Mouse (Mus musculus) embryonic facial prominence, embryonic 14.5 days (tissue): ENCODE data around the gene Sos1. TPM values are rescaled to one million over a fixed set of nuclear protein-coding genes. Genes with fewer than 3 reads are reported as not detected.
A peak's percentile ranks its signal among the peaks of the same experiment; 100 is the strongest.
"Not testable (repeated sequence)": the region's sequence is repeated elsewhere in the genome, so short reads cannot be mapped to it uniquely, and the experiment has no call there.

Source experiments
- ATAC-seq: fragments of 200-750 bp; cut with Nextera tagmentation; 2 replicates; pipeline ENCODE4 v1.8.0; 2017; ENCODE audit warnings: low read depth, moderate number of reproducible peaks, moderate TSS enrichment
- DNase-seq: peaks from one replicate; pipeline ENCODE4 v3.0.0-alpha.2; 2015; ENCODE audit warnings: low spot score
- H3K27ac ChIP-seq: fragments of 300-500 bp; sonication (generic); replicated peaks from 2 replicates; pipeline ENCODE4 v1.5.1; 2014; ENCODE audit warnings: low read depth, mild to moderate bottlenecking, low read length, moderate library complexity
- H3K27me3 ChIP-seq: fragments of 300-500 bp; sonication (generic); replicated peaks from 2 replicates; pipeline ENCODE4 v1.6.1; 2014; ENCODE audit warnings: low read length; ENCODE audit not compliant: control insufficient read depth, insufficient read depth
- H3K36me3 ChIP-seq: fragments of 300-500 bp; sonication (generic); 2 replicates; pipeline ENCODE4 v1.6.1; 2014; ENCODE audit warnings: low read length, mixed read lengths; ENCODE audit not compliant: control insufficient read depth, insufficient read depth
- H3K4me1 ChIP-seq: fragments of 300-500 bp; sonication (generic); 2 replicates; pipeline ENCODE4 v1.6.1; 2014; ENCODE audit warnings: antibody characterized with exemption, low read length; ENCODE audit not compliant: control insufficient read depth, insufficient read depth
- H3K4me2 ChIP-seq: fragments of 300-500 bp; sonication (generic); 2 replicates; pipeline ENCODE4 v1.6.1; 2014; ENCODE audit warnings: low read depth, mild to moderate bottlenecking, low read length, moderate library complexity, mixed read lengths
- H3K4me3 ChIP-seq: fragments of 300-500 bp; sonication (generic); 2 replicates; pipeline ENCODE4 v1.5.1; 2014; ENCODE audit warnings: low read depth, mild to moderate bottlenecking, low read length
- H3K9ac ChIP-seq: fragments of 300-500 bp; sonication (generic); 2 replicates; pipeline ENCODE4 v1.6.1; 2014; ENCODE audit warnings: low read depth, mild to moderate bottlenecking, low read length, moderate library complexity, mixed read lengths
- H3K9me3 ChIP-seq: fragments of 300-500 bp; sonication (generic); 2 replicates; pipeline ENCODE4 v1.6.1; 2016; ENCODE audit warnings: low read length; ENCODE audit not compliant: control insufficient read depth
- WGBS: fragments of 180-500 bp; shearing (Covaris S2); extraction: QIAGEN DNeasy Blood & Tissue Kit; methylation state at CpG from one replicate; pipeline ENCODE4 v1.1.7; 2014; 5-methylcytosine and 5-hydroxymethylcytosine counted together
- polyA plus RNA-seq: library from polyadenylated mRNA; unstranded; fragments of >200 nt; fragmentation: Nextera tagmentation; extraction: Ambion mirVana; gene quantifications from 2 replicates; pipeline ENCODE4 v1.2.1, GENCODE M21; 2014

Gene Sos1
- polyA plus RNA-seq, 1 experiment from 2014 or later, result 8.3 TPM

DNA sequence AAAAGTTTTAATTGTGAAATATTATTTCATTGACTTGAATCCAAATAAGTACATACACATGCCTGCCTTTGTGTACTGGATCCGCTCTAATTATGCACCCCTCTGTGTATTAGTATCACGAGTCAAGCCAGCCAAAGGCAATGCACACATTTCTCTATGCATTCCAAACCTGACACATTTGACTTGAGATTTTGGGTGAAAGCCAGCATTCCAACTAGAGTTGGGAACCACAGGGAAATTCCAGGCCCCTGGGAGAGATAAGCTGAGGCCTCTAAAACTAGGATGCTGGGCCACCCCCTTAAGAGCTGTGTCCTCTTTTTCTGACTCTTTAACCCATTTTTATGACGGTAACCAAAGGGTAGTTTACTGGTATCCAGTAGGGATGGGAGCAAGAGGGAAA, 8.7 kb upstream of the Sos1 start:
- Histone ChIP-seq H3K27me3 (no peaks in the 10 kb centered on the region), H3K36me3 (no peaks in the 10 kb centered on the region), H3K4me2 (no peak overlapping the region), H3K27ac (no peak overlapping the region), H3K4me1 (no peaks in the 10 kb centered on the region), H3K9ac (no peak overlapping the region), H3K4me3 (no peak overlapping the region), H3K9me3 (no peaks in the 10 kb centered on the region)
- DNase-seq (peak; percentile 73), ATAC-seq (0 out of 2 replicates have a peak, but pooled peaks have one; percentile 47)
- WGBS, result 52% methylated on average over 3 of the region's 3 CpGs

DNA sequence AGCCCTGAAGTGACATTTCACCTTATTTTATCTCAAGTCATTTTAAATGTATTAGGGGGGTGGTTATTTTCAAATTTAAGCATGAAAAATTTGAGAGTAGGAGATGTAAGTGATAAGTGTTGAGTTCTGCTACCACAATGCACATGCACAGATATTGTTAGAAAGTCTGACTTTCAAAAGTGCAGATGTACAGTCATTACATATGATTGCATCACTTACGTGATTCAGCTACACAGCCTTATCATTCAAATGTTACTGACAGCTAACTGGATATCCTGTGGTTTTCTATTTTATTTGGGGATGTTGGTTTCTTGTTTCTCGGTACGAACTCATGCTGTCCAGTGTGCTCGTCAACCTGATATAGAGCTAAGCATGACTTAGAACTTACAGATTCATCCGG, 4.9 kb upstream of the Sos1 start:
- Histone ChIP-seq H3K36me3 (no peaks in the 10 kb centered on the region), H3K4me3 (no peak overlapping the region), H3K4me1 (peaks cover 4% of the 10 kb centered on the region), H3K27me3 (no peaks in the 10 kb centered on the region), H3K9me3 (no peaks in the 10 kb centered on the region), H3K4me2 (no peak overlapping the region), H3K9ac (no peak overlapping the region), H3K27ac (no peak overlapping the region)
- ATAC-seq, result no peak
- DNase-seq, result no peak
- WGBS, result 87% methylated on average over 5 of the region's 5 CpGs

DNA sequence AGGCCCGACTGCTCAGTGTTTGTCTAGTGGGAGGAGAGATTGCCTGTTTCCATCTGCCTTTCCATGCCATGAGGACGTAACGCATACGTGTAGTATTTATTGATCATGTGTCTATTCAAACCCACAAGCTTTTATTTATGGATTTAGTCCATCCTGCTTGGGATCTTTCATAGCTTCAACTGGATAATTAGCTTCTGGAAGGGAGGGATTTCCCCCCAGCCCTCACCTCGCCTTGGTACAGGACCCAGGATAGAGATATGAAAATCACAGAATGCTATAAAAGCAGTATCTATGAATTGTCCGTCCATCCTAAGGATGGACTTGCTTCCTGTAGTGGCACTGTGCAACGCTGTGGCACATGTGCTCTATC, 587 bp upstream of the Sos1 start:
- H3K27ac ChIP-seq, result peak overlapping the region; percentile 95
- 0 out of 2 replicates have a peak, but pooled peaks cover 7% of the 10 kb centered on the region for H3K36me3 ChIP-seq
- H3K9me3 ChIP-seq, result no peaks in the 10 kb centered on the region
- DNase-seq (no peak), ATAC-seq (no peak)
- H3K4me2 ChIP-seq, result peak overlapping the region; percentile 59
- peak overlapping the region; percentile 93 for H3K9ac ChIP-seq
- H3K27me3 ChIP-seq, result no peaks in the 10 kb centered on the region
- peaks cover 13% of the 10 kb centered on the region for H3K4me1 ChIP-seq
- H3K4me3 ChIP-seq, result peak overlapping the region; percentile 91
- WGBS, result 47% methylated on average over 7 of the region's 7 CpGs

DNA sequence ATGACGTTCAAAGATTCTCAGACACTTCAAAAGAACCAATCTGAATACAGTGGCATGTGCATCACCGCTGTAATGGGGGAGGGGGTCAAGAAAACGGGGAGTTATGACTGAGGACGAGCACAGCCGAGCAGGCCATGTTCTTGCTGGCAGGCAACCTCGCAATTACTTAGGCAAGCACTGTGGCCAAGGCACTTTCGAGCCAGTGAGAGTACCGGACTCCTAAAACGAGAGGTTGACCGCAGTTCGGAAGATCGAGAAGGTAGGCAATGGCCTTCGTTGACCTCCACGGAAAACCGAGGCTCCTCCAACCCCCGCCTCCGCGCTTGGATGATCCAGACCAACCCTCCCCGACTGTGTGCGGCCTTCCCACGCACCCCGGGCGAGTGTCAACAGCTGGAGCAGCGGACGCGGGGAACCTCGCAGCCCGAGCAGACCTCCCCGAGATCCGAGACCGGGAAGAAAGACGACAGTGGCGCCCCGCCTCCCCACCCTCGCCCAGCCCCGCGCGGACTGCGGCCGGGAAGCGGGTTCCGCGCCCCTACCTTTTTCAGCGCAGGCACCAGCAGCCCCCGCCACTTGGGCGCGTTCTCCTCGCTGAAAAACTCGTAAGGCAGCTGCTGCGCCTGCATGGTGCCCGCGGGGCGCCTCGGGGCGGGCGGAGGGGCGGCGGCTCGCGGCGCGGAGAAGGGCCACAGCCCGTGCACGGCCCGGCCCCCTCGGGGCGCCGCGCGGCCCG, 790 bp downstream of the Sos1 start:
- H3K4me1 ChIP-seq, result peaks cover 13% of the 10 kb centered on the region
- peak overlapping the region; percentile 59 for H3K4me2 ChIP-seq
- no peaks in the 10 kb centered on the region for H3K9me3 ChIP-seq
- peak overlapping the region; percentile 93 for H3K9ac ChIP-seq
- 1% methylated on average over 42 of the region's 71 CpGs for WGBS
- 0 out of 2 replicates have a peak, but pooled peaks cover 7% of the 10 kb centered on the region for H3K36me3 ChIP-seq
- DNase-seq (peak; percentile 48), ATAC-seq (peak; percentile 28)
- H3K27ac ChIP-seq, result peak overlapping the region; percentile 95
- H3K4me3 ChIP-seq, result peak overlapping the region; percentile 91
- no peaks in the 10 kb centered on the region for H3K27me3 ChIP-seq

DNA sequence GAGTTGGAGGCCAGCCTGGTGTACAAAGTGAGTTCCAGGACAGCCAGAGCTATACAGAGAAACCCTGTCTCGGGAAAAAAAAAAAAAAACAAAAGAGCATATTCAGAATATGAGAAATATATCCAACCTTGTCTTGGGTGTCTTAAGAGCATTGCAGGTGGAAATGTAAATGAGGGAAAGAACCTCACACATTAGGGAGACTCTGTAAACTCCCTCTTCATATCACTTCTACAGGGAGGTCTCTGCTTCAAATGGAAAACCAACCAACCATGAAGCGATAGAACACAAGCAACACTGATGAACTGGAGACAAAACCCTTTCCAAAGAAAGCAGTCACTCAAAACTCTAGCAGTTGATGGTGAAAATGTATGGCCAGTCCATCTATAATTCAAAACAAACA, 2.6 kb downstream of the Sos1 start:
- WGBS, result 86% methylated on average over 2 of the region's 2 CpGs
- Histone ChIP-seq H3K27me3 (no peaks in the 10 kb centered on the region), H3K36me3 (0 out of 2 replicates have a peak, but pooled peaks cover 7% of the 10 kb centered on the region), H3K9me3 (no peaks in the 10 kb centered on the region), H3K9ac (no peak overlapping the region), H3K27ac (no peak overlapping the region), H3K4me2 (no peak overlapping the region), H3K4me1 (peaks cover 13% of the 10 kb centered on the region), H3K4me3 (no peak overlapping the region)
- no peak for ATAC-seq
- no peak for DNase-seq

DNA sequence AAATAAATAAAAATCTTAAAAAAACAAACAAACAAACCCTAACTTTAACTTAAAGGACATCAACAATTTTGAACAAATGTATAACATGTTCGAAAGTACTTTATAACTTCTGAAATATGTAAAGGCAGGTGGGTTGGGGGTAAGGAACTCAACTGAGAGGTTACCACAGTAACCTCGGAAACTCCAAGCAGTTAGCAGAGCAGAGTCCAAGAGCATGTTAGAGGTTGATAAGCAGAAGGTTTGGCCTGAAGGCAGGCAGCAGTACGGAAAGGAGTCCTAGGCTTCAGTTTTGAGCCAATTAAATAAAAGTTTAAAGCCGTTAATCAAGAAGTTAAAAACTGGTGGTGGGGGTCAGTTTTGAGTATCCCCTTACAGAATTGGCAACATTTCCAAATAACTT, 3.8 kb downstream of the Sos1 start:
- no peaks in the 10 kb centered on the region for H3K27me3 ChIP-seq
- 0 out of 2 replicates have a peak, but pooled peaks cover 7% of the 10 kb centered on the region for H3K36me3 ChIP-seq
- no peaks in the 10 kb centered on the region for H3K9me3 ChIP-seq
- H3K27ac ChIP-seq, result no peak overlapping the region
- ATAC-seq (no peak), DNase-seq (no peak)
- peaks cover 9% of the 10 kb centered on the region; the same call in 1 of the 2 replicates for H3K4me1 ChIP-seq
- H3K4me3 ChIP-seq, result no peak overlapping the region
- WGBS, result 82% methylated on average over 4 of the region's 4 CpGs
- H3K4me2 ChIP-seq, result no peak overlapping the region
- H3K9ac ChIP-seq, result no peak overlapping the region

DNA sequence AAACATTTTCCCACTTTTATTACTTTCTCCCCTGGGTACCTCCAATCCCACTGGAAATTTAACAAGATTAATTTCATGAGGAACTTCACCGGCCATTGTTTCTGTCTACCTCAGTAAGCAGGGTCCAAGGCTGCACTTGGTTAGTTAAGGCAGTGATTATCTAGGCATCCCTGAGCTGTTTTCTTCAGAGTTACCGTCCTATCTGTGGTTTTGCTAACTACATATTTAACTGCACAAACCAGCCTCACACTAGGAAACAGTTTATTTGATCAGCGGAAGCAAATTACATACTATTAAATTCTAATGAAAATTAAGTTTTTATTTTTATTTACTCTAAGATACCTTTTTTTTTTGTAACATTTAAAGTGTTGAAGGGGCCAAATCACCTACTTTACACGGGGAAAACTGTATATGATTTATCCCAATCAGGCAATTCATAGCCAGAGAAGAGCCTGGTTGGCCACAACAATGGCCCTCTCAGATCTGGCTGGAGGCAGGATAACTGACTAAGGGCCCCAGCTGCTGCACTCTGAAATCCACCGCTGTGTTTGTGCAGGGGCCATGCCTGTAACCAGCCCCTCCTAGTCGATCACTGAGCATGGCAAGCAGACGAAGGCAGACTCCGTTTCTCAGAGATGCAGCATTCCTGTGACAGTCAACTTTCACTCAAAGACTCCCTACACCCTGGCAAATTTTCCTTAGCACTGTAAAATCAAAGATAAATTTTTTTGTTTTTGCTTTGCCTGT, 9.0 kb downstream of the Sos1 start:
- no peak overlapping the region; the same call in 1 of the 2 replicates for H3K27ac ChIP-seq
- ATAC-seq, result peak; percentile 70; the same call in 1 of the 2 replicates
- H3K4me1 ChIP-seq, result no peaks in the 10 kb centered on the region
- peak; percentile 39 for DNase-seq
- no peak overlapping the region for H3K4me2 ChIP-seq
- no peaks in the 10 kb centered on the region for H3K9me3 ChIP-seq
- H3K9ac ChIP-seq, result 0 out of 2 replicates have a peak overlapping the region, but pooled peaks have one; percentile 14
- H3K27me3 ChIP-seq, result no peaks in the 10 kb centered on the region
- no peak overlapping the region for H3K4me3 ChIP-seq
- H3K36me3 ChIP-seq, result no peaks in the 10 kb centered on the region
- 34% methylated on average over 8 of the region's 8 CpGs for WGBS

DNA sequence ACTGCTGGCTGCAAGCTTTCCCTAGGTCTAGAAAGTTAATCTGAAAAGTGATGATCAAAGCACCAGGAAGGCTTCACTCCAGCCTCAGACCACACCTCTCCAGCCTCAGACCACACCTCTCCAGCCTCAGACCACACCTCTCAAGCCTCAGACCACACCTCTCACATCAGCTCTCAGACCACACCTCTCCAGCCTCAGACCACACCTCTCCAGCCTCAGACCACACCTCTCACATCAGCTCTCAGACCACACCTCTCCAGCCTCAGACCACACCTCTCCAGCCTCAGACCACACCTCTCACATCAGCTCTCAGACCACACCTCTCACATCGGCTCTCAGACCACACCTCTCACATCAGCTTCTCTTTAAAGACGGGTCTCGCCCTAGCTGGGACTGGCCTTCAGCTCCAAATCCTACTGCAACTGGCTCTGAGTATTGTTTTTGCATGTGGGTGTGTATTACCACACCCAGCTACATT, 11.8 kb downstream of the Sos1 start:
- not testable (repeated sequence) for H3K27ac ChIP-seq, H3K9ac ChIP-seq, ATAC-seq, H3K4me3 ChIP-seq, H3K4me1 ChIP-seq, H3K36me3 ChIP-seq, H3K27me3 ChIP-seq, H3K9me3 ChIP-seq, DNase-seq, H3K4me2 ChIP-seq
- 40% methylated on average over 3 of the region's 3 CpGs for WGBS
